Mouse (Mus musculus) limb, embryonic 12.5 days (tissue): ENCODE measurements around the gene Camta1. TPM values are rescaled to one million over a fixed set of nuclear protein-coding genes. Genes with fewer than 3 reads are reported as not detected.

ENCODE experiments used
- ATAC-seq: fragments of 200-750 bp; cut with Nextera tagmentation; 2 replicates; pipeline ENCODE4 v1.8.0; 2017; ENCODE audit warnings: low read depth, moderate TSS enrichment; ENCODE audit not compliant: insufficient number of reproducible peaks, insufficient read depth, low FRiP score, low TSS enrichment
- H3K27ac ChIP-seq: fragments of 300-500 bp; sonication (generic); 2 replicates; pipeline ENCODE4 v1.5.1; 2016; ENCODE audit warnings: mild to moderate bottlenecking, moderate library complexity
- H3K27me3 ChIP-seq: fragments of 300-500 bp; sonication (generic); 2 replicates; pipeline ENCODE4 v1.6.1; 2016; ENCODE audit warnings: mild to moderate bottlenecking, moderate library complexity
- H3K36me3 ChIP-seq: fragments of 300-500 bp; sonication (generic); 2 replicates; pipeline ENCODE4 v1.6.1; 2016; ENCODE audit warnings: mild to moderate bottlenecking, moderate library complexity
- H3K4me1 ChIP-seq: fragments of 300-500 bp; sonication (generic); replicated peaks from 2 replicates; pipeline ENCODE4 v1.6.1; 2016
- H3K4me2 ChIP-seq: fragments of 300-500 bp; sonication (generic); 2 replicates; pipeline ENCODE4 v1.6.1; 2016; ENCODE audit warnings: mild to moderate bottlenecking, moderate library complexity
- H3K4me3 ChIP-seq: fragments of 300-500 bp; sonication (generic); replicated peaks from 2 replicates; pipeline ENCODE4 v1.5.1; 2016; ENCODE audit warnings: mild to moderate bottlenecking
- H3K9ac ChIP-seq: fragments of 300-500 bp; sonication (generic); replicated peaks from 2 replicates; pipeline ENCODE4 v1.6.1; 2016; ENCODE audit warnings: mild to moderate bottlenecking, moderate library complexity
- H3K9me3 ChIP-seq: fragments of 300-500 bp; sonication (generic); 2 replicates; pipeline ENCODE4 v1.6.1; 2016; ENCODE audit warnings: mild to moderate bottlenecking, moderate library complexity
- WGBS: fragments of 180-500 bp; shearing (Covaris S2); methylation state at CpG from one replicate; pipeline ENCODE4 v1.1.7; 2016; 5-methylcytosine and 5-hydroxymethylcytosine counted together
- polyA plus RNA-seq: library from polyadenylated mRNA; unstranded; fragments of >200 nt; fragmentation: Nextera tagmentation; extraction: Ambion mirVana; gene quantifications from 2 replicates; pipeline ENCODE4 v1.2.1, GENCODE M21; 2016

Gene Camta1
- polyA plus RNA-seq, 1 experiment from 2014 or later: 106 TPM

- Histone ChIP-seq H3K4me3 (no peak overlapping the region), H3K27me3 (no peaks in the 10 kb centered on the region), H3K4me2 (no peak overlapping the region), H3K9me3 (no peaks in the 10 kb centered on the region), H3K27ac (no peak overlapping the region), H3K36me3 (no peaks in the 10 kb centered on the region), H3K9ac (no peak overlapping the region), H3K4me1 (peaks cover 13% of the 10 kb centered on the region; the same call in 1 of the 2 replicates)
- no peak for ATAC-seq
- WGBS: 55% methylated on average over 3 of the region's 3 CpGs
Observed at GRCm38 (mm10) chr4:151817981-151818766, 43.5 kb downstream of the Camta1 start.

GRCm38 (mm10) chr4:151813711-151814110 lies 48.0 kb downstream of the Camta1 start:
- H3K27ac ChIP-seq: no peak overlapping the region
- H3K4me3 ChIP-seq: no peak overlapping the region
- no peaks in the 10 kb centered on the region for H3K36me3 ChIP-seq
- no peaks in the 10 kb centered on the region for H3K9me3 ChIP-seq
- WGBS: 91% methylated on average over 4 of the region's 4 CpGs
- no peak overlapping the region for H3K9ac ChIP-seq
- no peak for ATAC-seq
- H3K4me2 ChIP-seq: no peak overlapping the region
- no peaks in the 10 kb centered on the region for H3K27me3 ChIP-seq
- H3K4me1 ChIP-seq: peaks cover 12% of the 10 kb centered on the region; the same call in 1 of the 2 replicates

- Histone ChIP-seq H3K27me3 (no peaks in the 10 kb centered on the region), H3K9ac (no peak overlapping the region), H3K27ac (no peak overlapping the region), H3K36me3 (no peaks in the 10 kb centered on the region), H3K4me3 (no peak overlapping the region), H3K4me2 (no peak overlapping the region), H3K4me1 (peaks cover 15% of the 10 kb centered on the region; the same call in 1 of the 2 replicates), H3K9me3 (no peaks in the 10 kb centered on the region)
- 82% methylated on average over 4 of the region's 4 CpGs for WGBS
- no peak for ATAC-seq
Observed at GRCm38 (mm10) chr4:151805685-151806084, 56.0 kb downstream of the Camta1 start.

DNA sequence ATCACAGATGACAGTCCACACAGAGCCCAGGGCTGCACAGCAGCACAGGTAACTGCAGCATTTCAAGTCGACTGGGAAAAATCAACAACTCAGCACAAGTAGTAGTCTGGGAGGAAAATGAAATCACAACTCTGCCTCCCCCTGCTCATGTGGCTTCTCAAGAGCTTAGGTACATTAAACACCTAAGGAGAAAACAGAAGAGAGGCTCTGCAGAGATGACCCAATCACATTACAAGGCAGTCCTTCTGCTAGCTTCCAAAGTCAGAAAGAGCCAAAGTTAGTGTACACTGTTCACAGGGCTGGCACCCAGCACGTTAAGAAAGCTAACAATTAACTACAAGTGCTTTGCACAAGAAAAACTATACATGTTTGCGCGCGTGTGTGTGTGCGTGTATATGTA lies 56.6 kb downstream of the Camta1 start:
- H3K9me3 ChIP-seq: no peaks in the 10 kb centered on the region
- no peak overlapping the region for H3K4me3 ChIP-seq
- H3K4me1 ChIP-seq: peaks cover 15% of the 10 kb centered on the region; the same call in 1 of the 2 replicates
- H3K36me3 ChIP-seq: no peaks in the 10 kb centered on the region
- H3K9ac ChIP-seq: no peak overlapping the region
- ATAC-seq: no peak
- no peaks in the 10 kb centered on the region for H3K27me3 ChIP-seq
- H3K27ac ChIP-seq: no peak overlapping the region
- no peak overlapping the region for H3K4me2 ChIP-seq
- WGBS: 83% methylated on average over 6 of the region's 6 CpGs

- H3K27me3 ChIP-seq: no peaks in the 10 kb centered on the region
- no peaks in the 10 kb centered on the region for H3K9me3 ChIP-seq
- no peak overlapping the region for H3K4me3 ChIP-seq
- 94% methylated on average over 2 of the region's 2 CpGs for WGBS
- no peak overlapping the region for H3K4me2 ChIP-seq
- ATAC-seq: no peak
- peaks cover 15% of the 10 kb centered on the region; the same call in 1 of the 2 replicates for H3K4me1 ChIP-seq
- no peak overlapping the region for H3K27ac ChIP-seq
- H3K9ac ChIP-seq: no peak overlapping the region
- no peaks in the 10 kb centered on the region for H3K36me3 ChIP-seq
Observed at GRCm38 (mm10) chr4:151804208-151804607, 57.5 kb downstream of the Camta1 start.

- WGBS: 82% methylated on average over 2 of the region's 2 CpGs
- peaks cover 6% of the 10 kb centered on the region; the same call in 1 of the 2 replicates for H3K4me1 ChIP-seq
- no peaks in the 10 kb centered on the region for H3K27me3 ChIP-seq
- peaks cover 4% of the 10 kb centered on the region; the same call in 1 of the 2 replicates for H3K36me3 ChIP-seq
- H3K27ac ChIP-seq: no peak overlapping the region
- H3K4me3 ChIP-seq: no peak overlapping the region
- no peak overlapping the region for H3K9ac ChIP-seq
- no peak overlapping the region for H3K4me2 ChIP-seq
- no peaks in the 10 kb centered on the region for H3K9me3 ChIP-seq
- no peak for ATAC-seq
Observed at GRCm38 (mm10) chr4:151798630-151799029, 63.0 kb downstream of the Camta1 start.

- Histone ChIP-seq H3K4me2 (no peak overlapping the region), H3K4me1 (no peaks in the 10 kb centered on the region), H3K27me3 (no peaks in the 10 kb centered on the region), H3K27ac (no peak overlapping the region), H3K36me3 (peaks cover 22% of the 10 kb centered on the region; the same call in 1 of the 2 replicates), H3K9me3 (no peaks in the 10 kb centered on the region), H3K4me3 (no peak overlapping the region), H3K9ac (no peak overlapping the region)
- ATAC-seq: no peak
- 93% methylated on average over 5 of the region's 5 CpGs for WGBS
Observed at GRCm38 (mm10) chr4:151793694-151794093, 68.0 kb downstream of the Camta1 start.

GRCm38 (mm10) chr4:151786946-151787705 lies 74.5 kb downstream of the Camta1 start:
- Histone ChIP-seq H3K27ac (no peak overlapping the region), H3K27me3 (no peaks in the 10 kb centered on the region), H3K36me3 (peaks cover 26% of the 10 kb centered on the region), H3K9me3 (no peaks in the 10 kb centered on the region), H3K4me2 (no peak overlapping the region), H3K4me3 (no peak overlapping the region), H3K4me1 (no peaks in the 10 kb centered on the region), H3K9ac (no peak overlapping the region)
- ATAC-seq: no peak
- WGBS: 88% methylated on average over 16 of the region's 16 CpGs

DNA sequence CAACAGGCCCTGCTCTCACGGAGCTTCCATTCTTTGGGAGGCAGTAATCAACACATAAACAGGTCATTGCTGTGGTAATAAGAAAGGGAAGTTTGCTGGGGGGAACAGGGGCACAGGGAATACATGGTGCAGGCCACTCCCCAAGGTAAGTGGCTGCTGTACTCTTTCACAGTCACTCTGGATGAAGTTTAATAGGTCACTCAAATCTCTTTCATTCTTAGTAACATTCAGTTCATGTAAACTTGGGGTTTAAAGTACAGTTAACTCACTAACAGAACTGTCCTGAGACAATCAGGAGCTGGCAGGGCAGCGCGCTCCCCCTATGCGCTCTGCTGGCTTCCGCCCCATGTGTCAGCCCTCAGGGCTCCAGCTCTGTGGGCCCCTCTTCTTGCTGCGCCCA lies 81.2 kb downstream of the Camta1 start:
- whole genome bisulfite sequencing: 79% methylated on average over 6 of the region's 6 CpGs
- no peak for ATAC-seq
- Histone ChIP-seq H3K4me2 (no peak overlapping the region), H3K27ac (no peak overlapping the region), H3K27me3 (no peaks in the 10 kb centered on the region), H3K36me3 (no peaks in the 10 kb centered on the region), H3K4me1 (no peaks in the 10 kb centered on the region; the same call in 1 of the 2 replicates), H3K9ac (no peak overlapping the region), H3K4me3 (no peak overlapping the region), H3K9me3 (no peaks in the 10 kb centered on the region)

- Histone ChIP-seq H3K4me3 (no peak overlapping the region), H3K4me1 (no peaks in the 10 kb centered on the region; the same call in 1 of the 2 replicates), H3K27me3 (no peaks in the 10 kb centered on the region), H3K4me2 (no peak overlapping the region), H3K27ac (no peak overlapping the region), H3K9ac (no peak overlapping the region), H3K9me3 (no peaks in the 10 kb centered on the region), H3K36me3 (no peaks in the 10 kb centered on the region)
- 81% methylated on average over 12 of the region's 12 CpGs for WGBS
- no peak for ATAC-seq
Observed at GRCm38 (mm10) chr4:151779962-151780459, 81.7 kb downstream of the Camta1 start.

- H3K27ac ChIP-seq: no peak overlapping the region
- no peak for ATAC-seq
- no peak overlapping the region for H3K4me2 ChIP-seq
- H3K27me3 ChIP-seq: no peaks in the 10 kb centered on the region
- H3K4me1 ChIP-seq: no peaks in the 10 kb centered on the region; the same call in 1 of the 2 replicates
- H3K9me3 ChIP-seq: no peaks in the 10 kb centered on the region
- 76% methylated on average over 4 of the region's 4 CpGs for WGBS
- no peak overlapping the region for H3K9ac ChIP-seq
- no peaks in the 10 kb centered on the region for H3K36me3 ChIP-seq
- H3K4me3 ChIP-seq: no peak overlapping the region
Observed at GRCm38 (mm10) chr4:151778511-151778910, 83.2 kb downstream of the Camta1 start.
